Mouse (Mus musculus) cerebellum, adult 18-20 months (tissue): Measurements from ENCODE around the gene Gmds.

Experiments
- DNase-seq, 2 experiments: peaks; one replicate each; pipeline ENCODE4 v3.0.0; 2021

Gene Gmds

DNA sequence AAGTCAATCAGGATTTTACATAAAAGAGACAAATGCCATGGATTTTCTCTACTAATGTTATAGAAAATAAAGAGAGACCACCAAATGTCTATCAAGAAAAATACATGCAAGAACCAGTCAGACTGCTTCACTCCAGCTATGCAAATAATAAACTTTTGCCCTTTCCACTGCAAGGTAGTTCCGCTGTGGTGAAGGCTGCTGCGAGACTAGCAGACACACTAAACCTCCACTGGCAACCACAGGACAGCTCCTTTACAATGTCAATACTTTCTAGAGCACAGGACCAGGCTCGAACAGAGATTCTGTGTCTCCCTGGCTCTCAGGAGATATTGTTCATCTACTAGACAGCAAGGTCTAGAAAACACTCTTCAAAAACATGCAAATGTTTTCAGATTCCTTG lies 71.8 kb downstream of the Gmds start:
- DNase-seq, result no peak

DNA sequence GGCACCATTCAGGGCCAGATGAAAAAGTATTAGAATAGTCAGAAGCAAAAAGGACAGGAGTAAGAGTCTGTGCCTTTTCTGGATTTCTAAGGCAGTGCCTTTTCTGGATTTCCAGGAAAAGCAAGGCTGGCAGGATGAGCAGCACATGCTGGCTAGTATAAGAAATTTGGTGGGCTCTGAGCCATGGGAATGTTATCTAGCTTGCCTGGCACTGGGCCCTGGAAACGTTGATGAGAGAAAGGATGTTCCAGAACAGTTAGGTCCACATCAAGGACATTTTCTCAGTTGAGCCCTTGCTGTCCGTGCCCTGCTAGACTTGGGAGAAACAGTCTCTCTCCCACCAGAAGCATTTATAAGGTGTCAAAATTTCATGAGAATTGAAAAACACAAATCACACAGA lies 82.4 kb downstream of the Gmds start:
- DNase-seq, result peak in 1 of 2 experiments; percentile 18

DNA sequence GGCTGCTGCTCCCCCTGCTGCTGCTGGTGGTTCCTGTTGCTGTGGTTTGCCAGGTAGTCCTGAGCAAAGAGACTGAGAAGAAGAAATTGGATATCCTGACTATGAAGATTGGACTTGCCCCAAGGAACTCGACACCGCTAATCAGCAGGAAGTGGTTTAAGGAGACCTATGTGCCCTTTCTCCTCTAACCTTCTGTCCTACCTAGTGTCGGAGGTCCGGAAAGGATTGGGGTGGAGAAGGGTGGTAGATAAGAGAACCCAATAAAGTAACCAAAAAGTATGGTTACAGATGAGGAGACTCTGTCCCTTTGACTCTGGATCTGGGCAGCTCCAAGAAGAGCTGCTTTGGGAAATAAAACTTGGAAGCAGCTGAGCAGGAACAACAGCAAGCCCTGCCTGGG lies 86.3 kb downstream of the Gmds start:
- no peak for DNase-seq

DNA sequence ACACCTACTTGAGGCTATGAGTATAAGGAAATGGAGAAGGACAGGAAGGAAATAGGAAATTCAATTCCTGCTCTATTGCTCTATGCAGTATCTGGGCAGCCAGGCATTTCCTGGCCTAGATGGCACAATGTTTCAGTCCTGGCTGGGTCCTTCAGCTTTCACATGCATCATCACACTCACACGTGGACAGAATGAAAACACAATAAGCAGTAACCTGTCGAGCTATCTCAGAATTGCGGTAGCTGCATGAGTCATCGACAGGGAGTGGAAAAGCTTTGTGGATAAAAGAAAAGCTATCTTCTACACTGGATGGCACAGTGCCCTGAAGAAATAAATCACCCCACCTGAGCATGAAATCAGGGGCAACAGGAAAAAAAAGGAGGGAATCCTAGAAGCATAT lies 96.3 kb downstream of the Gmds start:
- no peak for DNase-seq

DNA sequence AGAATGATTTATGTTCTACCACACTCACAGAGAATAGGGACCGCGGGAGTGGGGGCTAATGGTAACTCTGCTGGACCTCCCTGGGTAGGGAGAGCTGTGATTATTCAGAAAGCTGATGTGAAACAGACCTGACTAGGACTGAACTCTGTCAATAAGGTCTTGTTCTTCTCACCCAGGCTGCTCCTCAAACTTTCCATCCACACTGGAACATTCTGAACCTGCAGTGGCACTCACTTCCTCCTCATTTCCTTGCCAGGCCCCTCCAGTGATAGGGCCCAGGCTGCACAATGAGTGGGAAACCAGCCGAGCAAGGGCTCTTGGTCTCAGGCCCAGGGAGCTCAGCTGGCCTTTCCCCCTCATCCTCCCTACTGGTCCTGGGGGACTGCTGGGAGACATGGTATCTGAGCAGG lies 102.3 kb downstream of the Gmds start:
- DNase-seq, result no peak

DNA sequence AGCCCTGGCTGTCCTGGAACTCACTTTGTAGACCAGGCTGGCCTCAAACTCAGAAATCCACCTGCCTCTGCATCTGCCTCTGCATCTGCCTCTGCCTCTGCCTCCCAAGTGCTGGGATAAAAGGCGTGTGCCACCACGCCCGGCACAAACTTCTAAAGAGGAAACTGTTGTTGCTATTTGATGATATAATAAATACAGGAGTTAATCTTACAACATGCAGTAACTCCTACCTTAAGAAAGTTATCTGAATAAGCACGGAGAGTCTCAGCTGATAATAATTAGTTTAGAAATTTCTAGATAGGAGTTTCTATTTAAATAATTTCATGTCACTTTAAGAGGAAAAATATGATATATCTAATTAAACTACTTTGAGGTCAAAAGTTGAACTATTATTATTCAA lies 103.5 kb downstream of the Gmds start:
- no peak for DNase-seq

DNA sequence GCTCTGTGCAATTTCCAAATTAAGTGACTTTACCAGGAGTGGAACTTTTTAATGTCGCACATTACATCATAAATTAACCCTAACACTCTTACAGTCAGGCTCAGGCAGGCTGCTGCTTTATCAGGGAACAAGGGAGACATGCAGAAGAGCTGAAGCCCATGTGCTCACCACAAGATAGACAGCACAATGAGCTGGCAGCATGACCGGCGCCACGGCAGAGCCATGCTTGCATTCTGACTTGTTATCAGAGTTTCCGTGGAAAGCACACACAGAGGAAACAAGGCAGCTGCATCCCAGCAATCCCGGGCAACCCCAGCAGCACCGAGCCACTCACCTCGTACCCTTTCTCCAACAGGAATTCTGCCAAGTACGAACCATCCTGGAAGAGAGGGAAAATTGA lies 104.5 kb downstream of the Gmds start:
- no peak for DNase-seq

DNA sequence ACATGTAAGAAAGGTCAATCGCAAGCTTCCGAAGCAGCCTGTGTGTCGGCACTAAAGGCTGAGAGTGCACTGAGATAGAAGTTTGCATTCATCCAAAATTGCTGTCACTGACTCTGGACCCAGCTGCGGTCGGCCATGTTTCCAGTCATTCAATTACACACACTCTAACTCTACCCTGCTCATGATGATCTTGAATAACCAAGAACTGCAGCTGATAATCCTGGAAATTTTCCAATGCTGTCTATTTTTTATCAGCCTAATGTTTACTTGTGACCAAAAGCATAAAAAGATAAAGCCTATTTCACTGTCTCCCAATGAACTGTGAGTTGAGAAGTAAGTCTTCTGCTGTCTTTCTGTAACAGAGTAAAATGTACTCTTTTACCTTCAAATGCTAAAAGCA lies 106.1 kb downstream of the Gmds start:
- no peak for DNase-seq

DNA sequence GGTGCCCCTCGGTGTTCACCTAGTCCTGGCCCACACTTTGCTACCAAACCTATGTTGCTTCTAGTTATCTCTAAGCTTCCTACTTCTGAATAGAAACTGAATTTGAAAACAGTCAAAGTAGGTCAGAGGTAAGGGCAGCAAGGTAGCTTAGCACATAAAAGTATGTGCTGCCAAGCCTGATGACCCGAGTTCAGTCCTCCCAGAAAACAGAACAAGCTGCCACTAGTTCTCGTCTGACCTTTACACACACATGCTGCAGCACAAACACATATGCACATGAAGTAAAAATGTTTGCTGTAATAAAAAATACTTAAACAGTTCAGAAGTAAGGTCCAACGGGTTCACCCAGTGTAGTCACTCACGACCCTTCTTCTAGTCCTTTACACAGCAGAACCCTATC lies 106.6 kb downstream of the Gmds start:
- no peak for DNase-seq

DNA sequence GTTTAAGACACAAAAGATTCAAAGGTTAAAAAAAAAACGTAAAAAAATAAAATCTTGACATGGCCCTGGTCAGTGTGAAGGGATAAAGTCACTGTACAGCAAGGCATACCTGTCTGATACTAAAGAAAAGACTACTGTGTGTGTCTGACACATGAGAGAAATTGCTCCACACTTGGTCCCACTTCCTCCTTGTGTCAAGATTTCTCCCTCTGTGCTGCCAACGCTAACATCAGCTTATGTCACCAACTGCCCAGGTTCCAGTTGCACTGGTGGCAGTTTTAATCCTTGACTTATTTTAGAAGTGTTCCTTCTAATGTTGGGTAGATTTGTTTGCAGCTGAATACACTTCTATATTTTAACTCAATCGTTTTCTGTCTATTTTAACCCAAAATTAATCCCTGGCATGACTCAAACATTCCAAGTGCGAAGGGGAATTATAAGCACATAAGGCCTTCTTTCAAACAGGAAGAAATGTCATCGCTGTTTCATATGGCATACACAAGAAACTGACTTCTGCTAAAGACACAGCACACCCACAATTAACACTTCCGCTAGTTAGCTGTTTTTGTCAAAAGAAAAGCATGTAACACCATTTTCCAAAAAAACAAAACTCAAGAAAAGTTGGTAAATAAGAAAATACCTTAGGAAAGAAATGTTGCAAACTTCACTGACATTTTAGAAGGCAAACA lies 110.5 kb downstream of the Gmds start:
- DNase-seq, result no peak

DNA sequence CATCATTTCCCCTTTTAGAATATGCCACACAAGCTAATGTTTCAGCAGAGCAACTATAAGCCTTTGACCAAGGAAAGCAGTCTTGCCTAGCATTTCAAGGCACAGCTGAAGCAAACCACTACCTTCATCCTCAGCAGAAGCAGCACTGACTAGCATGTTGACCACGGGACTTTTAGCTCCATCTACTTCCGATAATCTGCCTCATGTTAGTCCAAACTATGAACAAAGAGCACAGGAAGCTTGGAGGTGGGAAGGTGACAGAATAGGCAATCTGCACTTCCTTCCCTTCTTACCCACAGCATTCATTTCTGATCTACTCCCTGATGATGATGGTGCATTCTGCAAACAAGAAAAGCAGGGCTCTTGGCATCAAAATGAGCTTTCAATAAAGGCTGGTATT lies 120.9 kb downstream of the Gmds start:
- no peak for DNase-seq

DNA sequence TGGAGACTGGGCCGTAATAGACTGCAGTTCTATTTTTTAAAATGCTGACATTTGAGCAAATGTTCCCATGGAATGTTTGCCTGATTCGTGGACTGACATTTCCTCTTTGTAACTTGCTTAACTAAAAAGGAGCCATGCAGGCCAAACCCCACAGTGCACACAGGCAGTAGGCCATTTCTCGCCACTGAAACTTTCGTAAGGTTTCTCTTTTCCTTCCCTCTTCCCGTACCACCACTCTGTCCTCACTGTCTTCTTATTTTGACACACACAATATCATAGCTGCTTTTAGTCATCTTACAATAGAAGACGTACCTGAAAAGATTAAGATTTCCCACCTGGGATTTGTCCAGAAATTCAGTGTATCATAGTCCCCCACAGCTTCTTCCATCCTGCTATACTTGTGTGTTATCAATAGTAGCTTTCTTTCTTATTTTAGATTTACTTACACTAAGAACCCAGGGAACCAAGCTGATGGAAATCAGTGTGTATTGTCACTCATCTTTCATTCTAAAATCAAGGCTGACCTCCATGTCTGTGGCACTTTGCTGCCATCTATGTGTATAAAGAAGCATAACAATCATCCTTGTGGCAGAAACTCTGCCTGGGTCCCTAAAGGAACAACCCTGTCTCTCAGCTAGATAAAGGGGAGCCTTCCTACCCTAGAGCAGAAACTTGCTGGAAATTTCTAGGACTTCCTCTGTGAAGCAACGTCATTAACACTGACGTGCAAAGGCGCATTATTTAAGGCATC lies 124.7 kb downstream of the Gmds start:
- DNase-seq, result peak; percentile 18 to 26

DNA sequence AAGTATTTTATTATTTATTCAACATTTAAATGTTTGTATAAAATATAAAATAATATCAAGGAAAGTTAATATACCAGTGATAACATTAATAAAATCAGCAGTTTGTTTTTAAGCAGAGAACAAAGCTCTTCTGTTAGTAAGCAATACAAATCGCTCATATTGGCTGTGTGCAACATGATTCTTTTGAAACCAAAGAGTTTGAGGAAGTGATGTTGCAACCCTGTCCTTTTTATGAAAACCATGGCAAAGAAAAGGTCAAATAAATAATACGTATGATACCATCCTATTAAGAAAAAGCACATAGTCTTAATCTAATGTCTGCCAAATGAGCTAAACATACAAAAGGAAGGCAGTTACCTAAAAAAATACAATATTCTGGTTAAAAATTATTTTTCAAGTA lies 126.4 kb downstream of the Gmds start:
- no peak for DNase-seq

DNA sequence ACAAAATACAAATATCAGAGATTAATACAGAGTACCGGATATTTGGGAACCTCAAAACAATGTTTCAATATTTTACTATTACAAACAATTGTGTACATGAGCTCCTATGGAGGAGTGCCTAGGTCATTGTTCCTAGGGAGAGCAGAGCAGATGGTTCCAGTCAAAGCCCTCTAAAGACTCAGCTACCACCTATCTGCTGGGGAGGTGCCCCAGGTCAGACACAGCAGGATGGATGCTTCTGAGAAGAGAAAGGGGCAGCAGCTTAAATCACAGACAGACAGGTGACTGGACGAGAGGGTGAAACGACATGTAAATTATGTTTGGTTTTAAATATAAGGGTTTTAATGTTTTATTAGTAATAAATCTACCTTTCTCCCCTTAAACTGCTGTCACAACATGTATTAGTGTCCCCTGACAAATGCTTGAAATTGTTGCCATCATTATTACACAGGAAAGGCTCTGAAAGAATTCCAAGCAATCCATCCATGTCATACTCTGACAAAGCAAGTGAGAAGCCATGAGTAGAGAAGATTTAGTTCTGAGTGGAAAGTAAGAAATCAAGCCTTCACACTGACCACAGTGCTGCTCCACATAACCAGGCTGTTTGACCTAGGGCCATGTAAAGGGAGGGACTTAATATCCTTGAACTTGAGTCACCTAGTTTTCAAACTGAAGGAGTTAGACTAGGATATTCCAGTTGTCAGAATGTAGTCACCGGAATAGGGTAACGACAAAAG lies 131.2 kb downstream of the Gmds start:
- DNase-seq, result no peak

DNA sequence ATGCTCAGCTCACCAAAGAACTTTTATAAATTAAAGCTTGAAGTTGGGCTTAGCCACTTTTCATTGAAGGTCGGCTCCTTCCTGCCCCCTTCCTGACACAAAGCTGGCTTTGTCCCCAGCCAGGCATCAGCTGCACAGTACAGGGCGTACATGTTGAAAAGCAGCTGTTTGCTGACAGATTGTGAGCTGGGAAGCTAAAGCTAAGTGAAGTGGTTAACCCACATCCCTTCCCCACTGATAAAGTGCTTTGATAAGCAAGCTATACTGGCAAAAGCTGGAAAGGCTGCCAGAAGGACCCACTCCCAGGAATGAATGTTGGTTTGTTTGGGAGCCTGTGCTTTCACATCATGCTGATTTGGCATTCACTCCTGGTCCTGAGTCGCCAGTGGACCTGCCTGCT lies 158.6 kb downstream of the Gmds start:
- DNase-seq, result no peak

DNA sequence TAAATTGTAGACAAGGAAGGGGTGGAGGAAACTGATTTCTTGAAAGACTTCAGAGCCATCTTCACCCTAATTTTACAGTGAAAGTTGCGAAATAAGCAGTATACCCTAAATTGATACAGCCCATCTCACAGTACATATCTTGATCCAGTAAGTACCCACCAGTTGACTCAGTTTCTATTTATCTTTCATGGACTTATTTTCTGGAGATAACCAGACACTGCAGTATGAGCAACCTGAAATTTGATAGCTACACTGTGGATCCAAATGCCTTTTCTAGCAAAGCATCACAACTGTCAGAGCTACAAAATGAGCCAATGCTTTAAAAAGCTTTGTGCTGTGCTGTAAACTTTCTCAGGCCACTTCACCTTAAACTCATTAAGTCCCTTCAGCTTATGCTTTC lies 159.9 kb downstream of the Gmds start:
- DNase-seq, result no peak

DNA sequence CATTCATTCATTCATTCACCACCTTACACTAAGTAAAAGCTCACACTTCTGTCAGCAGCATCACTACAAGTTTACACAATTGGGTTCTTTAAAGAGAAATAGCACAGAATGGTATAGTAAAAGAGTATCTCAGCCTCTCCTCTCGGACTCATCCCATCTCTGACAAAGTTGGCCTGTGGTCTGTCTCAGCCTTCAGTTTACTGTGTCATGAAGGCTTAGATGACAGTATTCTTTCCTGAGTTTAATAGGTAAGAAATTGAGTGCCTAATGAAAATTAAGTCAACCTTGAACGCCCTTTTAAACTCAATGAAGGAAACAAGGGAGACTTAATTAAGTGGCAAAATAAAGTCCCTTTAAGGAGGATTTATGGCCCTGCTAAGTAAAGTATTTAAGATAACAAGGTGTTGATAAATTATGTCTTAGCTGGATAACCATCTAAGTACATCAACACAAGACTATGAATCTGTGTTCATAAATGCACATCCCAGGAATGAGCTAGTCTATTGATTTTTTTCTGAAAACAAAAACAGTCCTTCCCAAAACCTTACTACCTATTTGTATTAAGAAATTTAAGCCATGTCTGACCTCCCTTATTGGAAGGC lies 160.6 kb downstream of the Gmds start:
- DNase-seq, result no peak

DNA sequence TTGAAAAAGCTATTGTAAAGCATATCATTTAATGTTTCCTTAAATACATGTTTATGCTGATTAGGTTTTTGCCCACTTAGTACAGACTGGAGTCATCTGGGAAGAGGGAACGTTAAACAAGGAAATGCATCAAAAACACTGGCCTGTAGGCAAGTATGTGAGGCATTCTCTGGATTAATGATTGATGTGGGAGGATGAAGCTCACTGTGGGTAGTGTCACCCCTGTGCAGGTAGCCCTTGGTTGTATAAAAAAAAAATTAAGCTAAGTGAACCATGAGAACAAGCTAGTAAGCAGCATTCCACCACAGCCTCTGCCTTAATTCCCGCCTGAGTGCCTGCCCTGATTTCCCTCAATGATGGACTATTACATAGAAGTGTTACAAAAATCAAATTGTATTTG lies 163.5 kb downstream of the Gmds start:
- DNase-seq, result no peak

DNA sequence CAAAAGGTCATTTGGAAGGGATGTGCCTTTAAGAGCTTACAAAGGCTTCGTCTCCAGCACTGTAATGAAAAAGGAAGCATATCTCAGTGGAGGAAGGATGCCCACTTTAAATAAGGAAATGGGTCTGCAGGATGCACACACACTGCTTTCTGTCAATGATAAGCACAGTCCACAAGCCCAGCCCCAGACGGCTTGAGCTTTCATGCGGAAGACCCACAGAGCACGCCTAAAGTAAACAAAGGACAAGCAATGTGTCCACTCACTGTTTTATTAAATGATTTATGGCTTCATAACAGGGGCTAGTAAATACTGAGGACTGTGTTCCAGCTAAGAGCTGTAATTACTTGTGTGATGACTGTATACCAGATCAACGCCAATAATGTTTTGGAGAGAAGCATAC lies 169.4 kb downstream of the Gmds start:
- DNase-seq, result no peak

DNA sequence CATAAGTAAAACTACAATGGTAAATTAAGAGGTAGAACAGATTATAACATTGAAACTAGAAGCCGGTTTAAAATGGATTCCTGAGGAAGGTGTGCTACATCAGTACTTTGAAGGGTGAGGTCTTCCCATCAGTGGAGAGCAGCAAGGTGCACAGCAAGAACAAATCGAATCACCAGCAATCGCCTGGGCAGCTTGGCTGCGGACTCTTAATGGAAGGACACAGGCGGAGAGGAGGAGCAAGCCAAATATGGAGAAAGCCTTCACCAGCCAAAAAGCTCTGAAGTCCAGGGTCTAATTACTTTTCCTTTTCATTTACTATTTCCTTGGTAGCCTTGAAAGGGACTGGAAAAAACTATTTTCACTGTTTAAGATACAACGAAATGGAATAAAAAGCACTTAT lies 170.7 kb downstream of the Gmds start:
- DNase-seq, result no peak

DNA sequence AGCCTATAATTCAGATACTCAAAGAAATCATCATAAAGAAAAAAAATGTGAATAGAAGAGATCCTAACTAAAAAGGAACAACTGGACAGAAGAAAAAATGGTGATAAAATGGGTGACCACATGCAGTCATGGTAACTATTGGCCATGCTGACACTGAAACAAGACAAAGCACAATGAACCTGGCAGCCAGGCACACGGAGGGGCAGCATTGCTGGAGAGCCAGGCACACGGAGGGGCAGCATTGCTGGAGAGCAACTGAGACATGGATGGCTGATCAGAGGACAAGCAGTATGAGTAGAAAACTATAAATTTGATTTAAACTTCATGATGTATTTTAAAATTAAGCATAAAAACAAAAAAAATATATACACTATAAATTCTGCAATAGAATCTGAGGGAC lies 173.0 kb downstream of the Gmds start:
- no peak for DNase-seq

DNA sequence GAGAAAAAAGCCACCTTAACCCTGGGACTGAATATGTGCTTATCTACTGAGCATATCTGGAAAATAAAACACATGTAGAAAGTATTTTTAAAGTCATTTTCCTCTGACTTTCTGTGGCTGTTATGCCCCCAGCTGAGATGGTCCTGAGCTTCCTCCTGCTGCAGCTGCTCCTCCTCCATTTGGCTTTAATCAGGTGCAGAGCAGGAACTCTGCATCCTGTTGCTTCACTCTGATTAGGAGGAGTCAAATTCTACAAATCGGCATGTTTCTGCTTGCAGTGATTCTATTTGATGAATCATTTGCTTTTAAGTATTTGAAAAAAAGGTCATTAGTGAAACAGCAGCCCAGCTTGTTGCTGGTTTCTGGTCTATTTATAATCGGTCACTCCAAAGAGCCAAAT lies 177.0 kb downstream of the Gmds start:
- no peak for DNase-seq

DNA sequence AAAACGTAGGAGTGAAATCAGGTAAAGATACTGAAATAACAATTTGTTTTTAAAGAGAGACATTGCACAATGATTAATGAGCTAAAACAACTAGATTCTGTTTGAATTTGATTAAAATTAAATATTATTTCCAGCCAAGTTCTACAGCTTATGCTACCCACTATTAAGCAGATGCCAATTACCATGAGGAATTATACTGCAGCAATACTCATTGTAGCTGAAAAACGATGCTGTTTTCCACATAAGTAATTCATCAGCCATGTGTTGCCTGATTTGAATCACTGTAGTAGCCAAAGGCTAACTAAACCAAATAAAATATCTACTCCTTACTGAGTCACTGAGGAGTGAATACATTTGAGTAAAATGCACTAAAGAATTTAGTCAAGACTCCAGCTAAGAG lies 180.3 kb downstream of the Gmds start:
- no peak for DNase-seq

DNA sequence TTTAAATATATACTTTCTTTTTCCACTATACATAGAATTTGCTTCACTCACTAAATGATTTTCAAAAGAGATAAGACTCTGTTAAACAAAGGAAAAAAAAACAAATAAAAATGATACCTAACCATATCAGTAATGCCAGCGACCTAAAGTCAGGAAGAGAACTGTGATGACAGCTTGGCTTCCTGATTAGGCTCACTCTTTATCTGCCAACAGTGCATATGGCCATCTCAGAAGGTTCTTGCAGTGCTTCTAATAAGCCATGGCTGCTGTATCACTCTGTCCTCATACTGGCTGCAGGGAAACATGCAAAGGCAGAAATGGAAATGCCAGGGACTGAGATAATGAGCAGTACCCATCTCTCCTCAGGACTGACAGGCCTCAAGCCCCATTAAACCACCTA lies 192.6 kb downstream of the Gmds start:
- peak; percentile 44 to 62 for DNase-seq
